Comparison of ENCODE assay signal across 8 mouse cellular contexts in the genomic region with DNA sequence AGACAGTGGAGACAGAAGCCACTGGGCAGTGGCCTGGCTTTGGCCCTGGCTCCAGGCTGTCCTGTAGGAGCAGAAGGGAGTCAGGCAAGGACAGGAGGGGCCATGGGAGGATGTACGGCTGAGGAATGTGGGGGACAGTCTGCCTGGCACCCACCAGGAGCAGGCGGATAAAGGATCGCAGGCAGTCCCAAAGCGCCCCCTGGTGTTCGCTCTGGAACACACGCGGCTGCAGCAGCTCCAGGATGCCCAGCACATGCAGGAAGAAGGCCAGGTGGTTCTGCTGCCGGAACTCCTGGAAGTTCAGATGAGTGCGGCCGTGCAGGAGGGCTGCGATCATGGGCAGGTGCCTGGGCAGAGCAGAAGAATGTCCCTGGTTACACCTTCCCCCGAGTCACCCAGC. TPM values are rescaled to one million over a fixed set of nuclear protein-coding genes. Genes with fewer than 3 reads are reported as not detected.
A peak's percentile ranks its signal among the peaks of the same experiment; 100 is the strongest.
DNase-seq lines count a peak whose midpoint lies in the region; ATAC-seq and TF ChIP-seq lines count a peak whose summit lies in the region.

No protein-coding gene starts in this region.

- no peak overlapping the region for H3K4me3 ChIP-seq in heart, postnatal 0 days (ENCODE audit: low read depth, low read length)
- no peak overlapping the region for H3K4me3 ChIP-seq in heart, embryonic 12.5 days

- no peak for ATAC-seq in heart, postnatal 0 days (ENCODE audit: insufficient read depth, low read depth)
- ATAC-seq in heart, embryonic 12.5 days (ENCODE audit: insufficient number of reproducible peaks, low FRiP score): no peak
- ATAC-seq in megakaryocyte, adult 5-6 weeks (ENCODE audit: poor library complexity, severe bottlenecking): peak; percentile 29

- peak; percentile 59 for TF ChIP-seq CTCF in heart, postnatal 0 days (IDR thresholded peaks at IDR 0.05; ENCODE audit: low read depth)

- peaks cover 88% of the 10 kb centered on the region for H3K36me3 ChIP-seq in heart, postnatal 0 days (replicated peaks; ENCODE audit: control insufficient read depth, insufficient read depth, low read length)
- peaks cover 94% of the 10 kb centered on the region for H3K36me3 ChIP-seq in heart, embryonic 12.5 days

- WGBS in heart, postnatal 0 days: 30% methylated on average over 12 of the region's 12 CpGs
- 33% methylated on average over 12 of the region's 12 CpGs for WGBS in heart, embryonic 12.5 days

- TF ChIP-seq EP300 in heart, postnatal 0 days (IDR thresholded peaks at IDR 0.05; ENCODE audit: low read depth): no peak

- no peak overlapping the region for H3K27ac ChIP-seq in heart, postnatal 0 days (ENCODE audit: low read depth)
- no peak overlapping the region for H3K27ac ChIP-seq in heart, embryonic 12.5 days (ENCODE audit: poor library complexity, severe bottlenecking)

- no peaks in the 10 kb centered on the region for H3K4me1 ChIP-seq in heart, postnatal 0 days (ENCODE audit: control insufficient read depth, insufficient read depth)
- H3K4me1 ChIP-seq in heart, embryonic 12.5 days (replicated peaks): no peaks in the 10 kb centered on the region

- no peak overlapping the region for H3K9ac ChIP-seq in heart, postnatal 0 days (replicated peaks; ENCODE audit: low read depth, low read length)
- no peak overlapping the region for H3K9ac ChIP-seq in heart, embryonic 12.5 days

- DNase-seq in heart, postnatal 0 days (ENCODE audit: low spot score): no peak
- DNase-seq in urinary bladder, postnatal 36 days (ENCODE audit: low spot score in 2 of 2): peak; percentile 20 to 21
- DNase-seq in urinary bladder, postnatal 10 days (ENCODE audit: low spot score): no peak
- DNase-seq in cerebellum, postnatal 25 days: peak; percentile 74 to 82
- DNase-seq in kidney, postnatal 25 days: peak; percentile 62 to 67
- DNase-seq in thymus, postnatal 14 days: peak; percentile 50

- no peaks in the 10 kb centered on the region for H3K27me3 ChIP-seq in heart, postnatal 0 days (ENCODE audit: control insufficient read depth, insufficient read depth, low read length)
- peaks cover under 1% of the 10 kb centered on the region; the same call in 1 of the 2 replicates for H3K27me3 ChIP-seq in heart, embryonic 12.5 days (replicated peaks)

- H3K4me2 ChIP-seq in heart, postnatal 0 days (ENCODE audit: low read depth, low read length): no peak overlapping the region
- H3K4me2 ChIP-seq in heart, embryonic 12.5 days: no peak overlapping the region

- no peaks in the 10 kb centered on the region for H3K9me3 ChIP-seq in heart, postnatal 0 days (replicated peaks; ENCODE audit: control insufficient read depth, low read length)
- no peaks in the 10 kb centered on the region for H3K9me3 ChIP-seq in heart, embryonic 12.5 days (replicated peaks)

RNA-seq across cellular contexts. Expression of gene Micall2, which starts 18.6 kb away (rescaled TPM):
- 0.85 and 1.3 TPM in 2 replicates for total RNA-seq in heart, postnatal 0 days (2014; rRNA removed; ENCODE audit: low replicate concordance)
- polyA plus RNA-seq in heart, postnatal 0 days (2015; fragmentation: Nextera tagmentation; extraction: Ambion mirVana): 1.1 and 1.2 TPM in 2 replicates
- 2.1 and 3.4 TPM in 2 replicates for polyA plus RNA-seq in heart, embryonic 12.5 days (2016; fragmentation: Nextera tagmentation; extraction: Ambion mirVana)
- total RNA-seq in megakaryocyte, adult 5-6 weeks (2015): 5.4 and 7.0 TPM in 2 replicates
- total RNA-seq in megakaryocyte, adult 5-6 weeks (2017): 1.8 and 2.9 TPM in 2 replicates

RNA-seq across cellular contexts. Expression of gene Ints1, which starts 20.7 kb away (rescaled TPM):
- 61.7 and 92.0 TPM in 2 replicates for total RNA-seq in heart, postnatal 0 days (2014; rRNA removed; ENCODE audit: low replicate concordance)
- polyA plus RNA-seq in heart, postnatal 0 days (2015; fragmentation: Nextera tagmentation; extraction: Ambion mirVana): 9.8 and 10.6 TPM in 2 replicates
- polyA plus RNA-seq in heart, embryonic 12.5 days (2016; fragmentation: Nextera tagmentation; extraction: Ambion mirVana): 24.2 and 32.7 TPM in 2 replicates
- 25.5 and 41.7 TPM in 2 replicates for total RNA-seq in megakaryocyte, adult 5-6 weeks (2015)
- 15.9 and 31.2 TPM in 2 replicates for total RNA-seq in megakaryocyte, adult 5-6 weeks (2017)

RNA-seq across cellular contexts. Expression of gene Mafk, which starts 36.6 kb away (rescaled TPM):
- 36.8 and 41.2 TPM in 2 replicates for total RNA-seq in heart, postnatal 0 days (2014; rRNA removed; ENCODE audit: low replicate concordance)
- 15.6 and 16.7 TPM in 2 replicates for polyA plus RNA-seq in heart, postnatal 0 days (2015; fragmentation: Nextera tagmentation; extraction: Ambion mirVana)
- 24.4 and 25.2 TPM in 2 replicates for polyA plus RNA-seq in heart, embryonic 12.5 days (2016; fragmentation: Nextera tagmentation; extraction: Ambion mirVana)
- 9.7 and 10.1 TPM in 2 replicates for total RNA-seq in megakaryocyte, adult 5-6 weeks (2015)
- total RNA-seq in megakaryocyte, adult 5-6 weeks (2017): 18.2 and 20.9 TPM in 2 replicates

Comparison
In these comparisons a context has a peak if more than half of its experiments do, and no peak if none do; other contexts are left out.
1. DNase-seq: peak in urinary bladder, postnatal 36 days (2 of 2), cerebellum, postnatal 25 days (2 of 2), kidney, postnatal 25 days (2 of 2) and thymus, postnatal 14 days (single experiment); none in heart, postnatal 0 days (single experiment) and urinary bladder, postnatal 10 days (single experiment).